Comparison of ENCODE assay signal across 20 mouse cellular contexts in genomic region chr7:15931635-15932034, GRCm38 (mm10). TPM values are rescaled to one million over a fixed set of nuclear protein-coding genes. Genes with fewer than 3 reads are reported as not detected.
"Had no signal": no experiment of that assay in that cellular context is flagged by ENCODE, and none has a peak within 500 bp of the region (broad histone marks: within the 10 kb centered on the region; RNA-seq: fewer than 3 reads in every experiment).

No protein-coding gene starts in this region.

- H3K4me3 ChIP-seq: left cerebral cortex, adult 2 months; limb, embryonic 10.5 days; liver, embryonic 13.5 days; lung, embryonic 15.5 days; megakaryocyte, embryonic 14.5 days; midbrain, embryonic 15.5 days had no signal

- H3K27ac ChIP-seq: left cerebral cortex, adult 2 months; limb, embryonic 10.5 days; liver, embryonic 13.5 days; lung, embryonic 15.5 days; macrophage; midbrain, embryonic 15.5 days had no signal

- ATAC-seq: liver, postnatal 0 days; midbrain, embryonic 15.5 days had no signal

- DNase-seq: kidney, postnatal 25 days; liver, embryonic 13.5 days; liver, postnatal 0 days; lung, postnatal 14 days; right cerebral cortex, postnatal 14 days; thymus, postnatal 4 days had no signal

- H3K4me2 ChIP-seq: liver, embryonic 13.5 days; lung, embryonic 15.5 days; midbrain, embryonic 11.5 days; midbrain, embryonic 15.5 days had no signal

- H3K27me3 ChIP-seq: lung, embryonic 15.5 days; megakaryocyte, embryonic 14.5 days; midbrain, embryonic 15.5 days had no signal

- H3K4me1 ChIP-seq: lung, embryonic 15.5 days; midbrain, embryonic 15.5 days had no signal

- H3K9me3 ChIP-seq: limb, embryonic 10.5 days; liver, embryonic 13.5 days; lung, embryonic 15.5 days; megakaryocyte, embryonic 14.5 days; midbrain, embryonic 15.5 days had no signal

- H3K9ac ChIP-seq: liver, embryonic 13.5 days; liver, postnatal 0 days; lung, embryonic 15.5 days; midbrain, embryonic 15.5 days had no signal

RNA-seq across cellular contexts. Expression of gene Ehd2, which starts 35.7 kb away (rescaled TPM):
- polyA plus RNA-seq: macrophage had no signal

RNA-seq across cellular contexts. Expression of gene Crxos, which starts 49.2 kb away (rescaled TPM):
- total RNA-seq: layer of hippocampus, postnatal 25 days; left cerebral cortex, postnatal 14 days had no signal
- polyA plus RNA-seq: limb, embryonic 10.5 days; limb, embryonic 14.5 days; liver, embryonic 13.5 days; liver, postnatal 0 days; lung, embryonic 15.5 days; macrophage; midbrain, embryonic 15.5 days; neural tube, embryonic 14.5 days; spleen, adult 2 months; stomach, embryonic 16.5 days; thymus, postnatal 0 days had no signal

RNA-seq across cellular contexts. Expression of gene Crx, which starts 51.9 kb away (rescaled TPM):
- total RNA-seq: layer of hippocampus, postnatal 25 days; left cerebral cortex, adult 2 months; left cerebral cortex, postnatal 14 days had no signal
- polyA plus RNA-seq: limb, embryonic 10.5 days; limb, embryonic 14.5 days; liver, embryonic 13.5 days; liver, postnatal 0 days; lung, embryonic 15.5 days; macrophage; neural tube, embryonic 14.5 days; spleen, adult 2 months; stomach, embryonic 16.5 days; thymus, postnatal 0 days had no signal
